Mouse (Mus musculus): ENCODE results near the gene Tox2. TPM values are rescaled to one million over a fixed set of nuclear protein-coding genes. Genes with fewer than 3 reads are reported as not detected.

The Tox2 gene
- polyA plus RNA-seq, 1 experiment from 2014 or later: 7.2 TPM

DNA sequence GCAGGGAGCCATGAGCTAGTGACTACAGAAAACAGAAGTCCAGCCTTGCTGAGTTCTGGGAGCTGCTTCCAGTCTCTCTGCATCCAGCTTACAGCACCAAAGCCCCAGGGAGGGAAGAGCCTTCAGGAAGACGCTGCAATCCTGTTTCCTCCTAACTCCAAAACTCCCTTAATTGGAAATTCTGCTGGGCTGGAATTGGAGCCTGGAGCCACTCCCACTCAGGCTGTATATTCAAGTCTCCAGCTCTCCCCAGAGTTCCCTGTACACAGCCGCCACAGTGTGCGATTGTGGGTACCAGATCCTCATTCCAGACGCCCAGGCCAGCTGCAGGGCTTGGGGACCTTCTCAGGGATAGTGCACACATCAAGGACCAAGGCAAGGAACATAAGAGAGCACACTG is 167.2 kb downstream of the Tox2 start:
- peak; percentile 57 for ATAC-seq
- H3K9me3 ChIP-seq (ENCODE audit: low read length): no peaks in the 10 kb centered on the region
- no peaks in the 10 kb centered on the region for H3K4me1 ChIP-seq (ENCODE audit: insufficient read depth, low read depth, low read length)
- TF ChIP-seq CTCF (IDR thresholded peaks at IDR 0.05) (no peak), EP300 (IDR thresholded peaks at IDR 0.05) (no peak)
- WGBS: 27% methylated on average over 4 of the region's 4 CpGs
- H3K27ac ChIP-seq (ENCODE audit: low read length): peak overlapping the region; percentile 49
- no peak overlapping the region for H3K4me2 ChIP-seq (replicated peaks; ENCODE audit: low read depth, low read length)
- H3K27me3 ChIP-seq (replicated peaks; ENCODE audit: insufficient read depth, low read length): 0 out of 2 replicates have a peak, but pooled peaks cover 3% of the 10 kb centered on the region
- H3K4me3 ChIP-seq (ENCODE audit: low read depth, low read length): no peak overlapping the region
- H3K9ac ChIP-seq (replicated peaks; ENCODE audit: low read depth): no peak overlapping the region
- H3K36me3 ChIP-seq (ENCODE audit: insufficient read depth, low read length): no peaks in the 10 kb centered on the region
- DNase-seq (ENCODE audit: low spot score): peak; percentile 50

DNA sequence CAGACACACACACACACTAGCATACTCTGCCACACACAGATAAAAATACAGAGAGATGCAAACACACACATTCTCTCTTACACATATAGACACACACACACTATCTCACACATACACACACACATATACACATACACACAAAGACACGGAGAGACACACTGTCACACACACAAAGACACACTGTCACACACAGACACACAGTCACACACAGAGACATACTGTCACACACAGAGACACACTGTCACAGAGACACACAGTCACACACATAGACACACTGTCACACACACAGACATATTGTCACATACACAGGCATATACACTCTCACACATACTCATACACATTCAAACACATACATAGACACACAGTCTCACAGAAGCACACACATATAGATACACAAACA is 169.7 kb downstream of the Tox2 start:
- no peak overlapping the region for H3K4me3 ChIP-seq (ENCODE audit: low read depth, low read length)
- WGBS: 88% methylated on average over 1 of the region's 1 CpGs
- ATAC-seq (no peak), DNase-seq (ENCODE audit: low spot score) (no peak)
- H3K9me3 ChIP-seq (ENCODE audit: low read length): no peaks in the 10 kb centered on the region
- H3K27ac ChIP-seq (ENCODE audit: low read length): no peak overlapping the region
- H3K27me3 ChIP-seq (replicated peaks; ENCODE audit: insufficient read depth, low read length): 0 out of 2 replicates have a peak, but pooled peaks cover 13% of the 10 kb centered on the region
- no peak for TF ChIP-seq CTCF (IDR thresholded peaks at IDR 0.05)
- H3K4me1 ChIP-seq (ENCODE audit: insufficient read depth, low read depth, low read length): no peaks in the 10 kb centered on the region
- H3K9ac ChIP-seq (replicated peaks; ENCODE audit: low read depth): no peak overlapping the region
- H3K4me2 ChIP-seq (replicated peaks; ENCODE audit: low read depth, low read length): no peak overlapping the region
- no peaks in the 10 kb centered on the region for H3K36me3 ChIP-seq (ENCODE audit: insufficient read depth, low read length)

Other genes starting within 250 kb of the Tox2 start
- gene Sgk2, start 215.8 kb upstream of the Tox2 start, polyA plus RNA-seq (2015; fragmentation: Nextera tagmentation; extraction: Ambion mirVana): 0.05 and 0.08 TPM in 2 replicates
- gene Ift52, start 185.8 kb upstream of the Tox2 start, polyA plus RNA-seq (2015; fragmentation: Nextera tagmentation; extraction: Ambion mirVana): 32.0 and 38.2 TPM in 2 replicates
- 1.5 and 1.8 TPM in 2 replicates for gene Mybl2, start 148.4 kb upstream of the Tox2 start, polyA plus RNA-seq (2015; fragmentation: Nextera tagmentation; extraction: Ambion mirVana)
- 0.35 TPM in 2 replicates for gene Gtsf1l, start 115.3 kb upstream of the Tox2 start, polyA plus RNA-seq (2015; fragmentation: Nextera tagmentation; extraction: Ambion mirVana)
- 4.0 and 6.0 TPM in 2 replicates for gene Jph2, start 194.9 kb downstream of the Tox2 start, polyA plus RNA-seq (2015; fragmentation: Nextera tagmentation; extraction: Ambion mirVana)
- 73.8 and 74.6 TPM in 2 replicates for gene Oser1, start 221.6 kb downstream of the Tox2 start, polyA plus RNA-seq (2015; fragmentation: Nextera tagmentation; extraction: Ambion mirVana)
- gene Gdap1l1, start 235.4 kb downstream of the Tox2 start, polyA plus RNA-seq (2015; fragmentation: Nextera tagmentation; extraction: Ambion mirVana): 0.37 and 0.43 TPM in 2 replicates

Data from lung, postnatal 0 days (tissue).